Mouse (Mus musculus): Measurements from ENCODE around the gene Rarg.

- no peak for TF ChIP-seq POLR2A (IDR thresholded peaks at IDR 0.05; ENCODE audit: borderline replicate concordance, low read depth, low read length)
- TF ChIP-seq CTCF (IDR thresholded peaks at IDR 0.05; ENCODE audit: low read depth, low read length): no peak
Observed at GRCm38 (mm10) chr15:102263037-102263436, 5.7 kb upstream of the Rarg start.

Data from bone marrow macrophage, adult 2 months (primary cell).